Mouse (Mus musculus) heart, embryonic 10.5 days (tissue): Measurements from ENCODE around the gene Wwtr1. TPM values are rescaled to one million over a fixed set of nuclear protein-coding genes. Genes with fewer than 3 reads are reported as not detected.

Experiments
- DNase-seq: peaks from one replicate; pipeline ENCODE4 v3.0.0-alpha.2; 2017; ENCODE audit warnings: low spot score
- H3K27ac ChIP-seq: fragments of 300-500 bp; sonication (generic); 2 replicates; pipeline ENCODE4 v1.5.1; 2016; ENCODE audit warnings: mild to moderate bottlenecking
- H3K27me3 ChIP-seq: fragments of 300-500 bp; sonication (generic); 2 replicates; pipeline ENCODE4 v1.6.1; 2016; ENCODE audit warnings: mild to moderate bottlenecking; ENCODE audit not compliant: poor library complexity, insufficient read depth, severe bottlenecking
- H3K36me3 ChIP-seq: fragments of 300-500 bp; sonication (generic); 2 replicates; pipeline ENCODE4 v1.6.1; 2016; ENCODE audit warnings: mild to moderate bottlenecking, moderate library complexity
- H3K4me1 ChIP-seq: fragments of 300-500 bp; sonication (generic); 2 replicates; pipeline ENCODE4 v1.6.1; 2016; ENCODE audit warnings: mild to moderate bottlenecking
- H3K4me3 ChIP-seq: fragments of 300-500 bp; sonication (generic); 2 replicates; pipeline ENCODE4 v1.5.1; 2016; ENCODE audit warnings: mild to moderate bottlenecking, moderate library complexity
- H3K9me3 ChIP-seq: fragments of 300-500 bp; sonication (generic); 2 replicates; pipeline ENCODE4 v1.6.1; 2016; ENCODE audit warnings: mild to moderate bottlenecking, moderate library complexity
- WGBS: fragments of 180-500 bp; shearing (Covaris S2); methylation state at CpG from one replicate; pipeline ENCODE4 v1.1.7; 2016; 5-methylcytosine and 5-hydroxymethylcytosine counted together
- polyA plus RNA-seq: library from polyadenylated mRNA; unstranded; fragments of >200 nt; fragmentation: Nextera tagmentation; extraction: Ambion mirVana; gene quantifications from 2 replicates; pipeline ENCODE4 v1.2.1, GENCODE M21; 2016

Gene Wwtr1
- polyA plus RNA-seq, 1 experiment from 2014 or later = 11.9 TPM

DNA sequence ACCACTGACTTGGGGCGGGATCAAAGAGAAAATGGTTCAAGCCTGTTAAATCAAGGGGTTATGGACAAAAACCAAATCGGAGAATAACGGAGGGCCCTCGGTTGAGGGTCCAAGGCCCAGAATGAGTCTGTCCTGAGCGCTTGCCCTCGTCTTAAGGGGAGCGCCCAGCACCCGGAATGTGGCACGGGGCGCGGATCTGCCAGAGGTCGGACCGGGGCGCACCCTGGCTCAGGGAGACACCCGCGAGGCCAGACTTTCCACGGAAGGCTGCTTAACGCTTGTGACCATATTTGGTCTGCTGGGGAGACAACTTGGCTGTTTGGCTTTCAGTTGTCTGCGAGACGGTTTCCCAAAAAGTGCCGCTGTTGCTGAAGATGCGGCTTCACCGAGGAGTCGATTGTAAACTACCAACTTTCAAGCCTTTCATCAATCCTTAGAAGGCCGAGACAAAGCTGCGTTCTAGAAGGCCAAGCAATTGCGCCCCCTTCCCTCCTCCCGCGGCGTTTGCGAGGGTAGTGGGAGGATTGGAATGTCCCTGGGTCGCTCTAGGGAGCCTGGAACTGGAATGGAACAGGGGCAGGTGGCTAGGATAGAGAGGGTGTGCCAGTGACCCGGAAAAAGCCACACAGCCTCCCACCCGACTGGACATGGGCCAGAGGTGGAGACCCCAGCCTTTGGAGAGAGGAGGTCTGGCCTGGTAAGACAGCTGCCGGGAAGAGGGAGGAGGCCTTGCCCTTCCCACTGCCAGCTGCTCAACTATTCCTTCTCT is 530 bp upstream of the Wwtr1 start:
- Histone ChIP-seq H3K27me3 (no peaks in the 10 kb centered on the region), H3K4me3 (peak overlapping the region; percentile 87), H3K9me3 (no peaks in the 10 kb centered on the region), H3K36me3 (no peaks in the 10 kb centered on the region), H3K4me1 (peaks cover 19% of the 10 kb centered on the region), H3K27ac (peak overlapping the region; percentile 97)
- DNase-seq = peak; percentile 88
- under 1% methylated on average over 35 of the region's 35 CpGs for WGBS

DNA sequence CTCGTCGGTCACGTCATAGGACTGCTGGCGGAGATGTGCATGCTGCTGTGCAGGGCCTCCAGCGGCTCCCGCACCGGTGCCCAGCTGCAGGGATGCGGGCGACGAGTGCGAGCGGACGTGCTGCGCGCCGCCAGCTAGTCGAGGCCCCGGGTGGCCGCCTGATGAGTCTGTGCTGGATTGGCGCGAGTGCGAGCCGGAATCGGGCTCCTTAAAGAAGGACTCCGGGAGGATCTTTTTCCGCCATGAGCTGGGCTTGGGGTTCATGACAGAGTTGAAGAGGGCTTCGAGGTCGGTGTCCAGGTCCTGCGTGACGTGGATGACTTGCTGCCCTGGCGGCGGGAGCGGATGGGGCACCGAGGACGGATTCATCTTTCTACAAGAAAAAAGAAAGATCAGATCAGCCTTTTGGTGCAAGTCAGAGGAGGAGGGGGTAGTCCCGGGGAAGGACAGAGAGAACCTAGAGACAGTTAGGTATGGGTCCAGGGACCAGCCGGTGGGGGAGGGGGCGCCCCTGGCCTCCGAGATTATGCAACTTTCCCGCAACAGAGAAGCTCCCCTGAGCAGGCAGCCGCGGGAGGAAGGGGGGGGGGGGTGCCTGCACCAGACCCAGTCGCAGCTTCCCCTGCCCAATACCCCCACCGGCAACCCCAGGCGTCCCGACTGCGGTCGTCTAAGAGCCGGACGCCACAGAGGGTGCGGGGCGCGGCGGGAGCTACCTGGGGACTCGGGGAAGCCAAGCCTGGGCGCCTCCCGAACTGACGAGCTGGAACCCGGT is 638 bp downstream of the Wwtr1 start:
- peak; percentile 81 for DNase-seq
- H3K36me3 ChIP-seq = peaks cover 7% of the 10 kb centered on the region; the same call in 1 of the 2 replicates
- H3K27ac ChIP-seq = peak overlapping the region; percentile 97

DNA sequence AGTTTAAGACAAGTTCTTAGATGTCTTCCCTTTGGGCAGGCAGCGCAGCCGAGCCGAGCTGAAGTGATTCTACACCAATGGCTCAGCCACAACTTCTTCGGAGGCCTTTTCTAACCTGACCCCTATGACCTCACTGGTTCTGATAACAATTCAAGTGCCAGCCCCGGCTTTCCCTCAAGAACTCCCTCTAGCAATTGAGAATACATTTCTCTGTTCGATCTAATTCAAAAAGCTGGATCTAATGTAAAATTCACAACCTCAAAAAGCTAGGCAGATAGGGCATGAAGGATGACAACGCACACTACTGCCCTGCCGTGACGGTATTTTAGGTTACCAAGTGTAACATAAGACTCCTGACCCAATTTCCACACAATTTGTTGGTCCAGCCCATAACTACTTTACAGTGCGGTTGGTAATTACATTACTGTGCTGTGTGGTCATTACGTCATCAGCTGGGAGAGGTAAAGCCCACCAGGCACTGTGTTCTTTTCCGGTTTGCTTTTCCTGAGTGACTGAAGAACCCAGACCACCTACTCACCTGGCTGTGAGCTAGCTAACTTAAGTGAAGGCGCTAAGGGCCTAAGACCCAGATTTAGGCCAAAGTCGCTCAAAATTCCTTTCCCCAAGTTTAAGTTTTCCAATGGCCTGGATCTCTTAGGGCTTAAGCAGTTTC is 1.7 kb downstream of the Wwtr1 start:
- H3K4me1 ChIP-seq = peaks cover 19% of the 10 kb centered on the region
- WGBS = 27% methylated on average over 14 of the region's 14 CpGs
- H3K4me3 ChIP-seq = peak overlapping the region; percentile 87
- H3K27me3 ChIP-seq = no peaks in the 10 kb centered on the region
- H3K9me3 ChIP-seq = no peaks in the 10 kb centered on the region
- DNase-seq = no peak
- H3K36me3 ChIP-seq = peaks cover 10% of the 10 kb centered on the region; the same call in 1 of the 2 replicates
- peak overlapping the region; percentile 97 for H3K27ac ChIP-seq

More for the DNA sequence above, 638 bp downstream of the Wwtr1 start:
- no peaks in the 10 kb centered on the region for H3K9me3 ChIP-seq
- no peaks in the 10 kb centered on the region for H3K27me3 ChIP-seq
- peaks cover 19% of the 10 kb centered on the region for H3K4me1 ChIP-seq
- peak overlapping the region; percentile 87 for H3K4me3 ChIP-seq
- WGBS = under 1% methylated on average over 55 of the region's 59 CpGs

DNA sequence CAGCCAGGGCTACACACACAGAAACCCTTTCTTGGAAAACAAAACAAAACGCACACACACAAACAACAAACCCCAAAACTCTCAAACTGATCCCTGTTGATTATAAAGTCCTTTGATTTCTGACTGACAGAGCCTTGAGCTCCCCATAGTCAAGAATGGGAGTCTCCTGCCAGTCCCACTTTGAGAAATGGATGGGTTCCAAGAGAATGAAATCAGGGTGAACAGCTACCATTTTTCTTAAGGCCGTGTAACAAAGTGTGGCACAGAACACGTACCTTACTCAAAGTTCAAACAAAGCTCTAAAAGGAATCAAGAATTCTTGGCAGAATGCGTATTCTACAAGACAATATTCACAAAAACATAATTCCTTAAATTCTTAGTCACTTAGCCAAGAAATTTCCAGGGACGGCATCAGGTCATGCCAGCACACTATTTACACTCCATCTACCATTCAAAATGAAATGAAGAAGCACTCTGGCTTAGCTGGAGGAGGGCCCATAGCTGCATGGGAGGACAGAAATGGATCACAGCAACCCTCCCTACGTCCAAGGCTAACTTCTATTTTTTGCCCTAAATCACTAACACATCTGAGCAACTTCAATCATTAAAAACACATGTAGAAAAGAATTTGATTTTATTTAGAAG is 3.3 kb downstream of the Wwtr1 start:
- Histone ChIP-seq H3K27ac (no peak overlapping the region), H3K27me3 (no peaks in the 10 kb centered on the region), H3K36me3 (peaks cover 16% of the 10 kb centered on the region; the same call in 1 of the 2 replicates), H3K9me3 (no peaks in the 10 kb centered on the region), H3K4me1 (peaks cover 19% of the 10 kb centered on the region), H3K4me3 (no peak overlapping the region; the same call in 1 of the 2 replicates)
- WGBS = 87% methylated on average over 6 of the region's 6 CpGs
- no peak for DNase-seq

DNA sequence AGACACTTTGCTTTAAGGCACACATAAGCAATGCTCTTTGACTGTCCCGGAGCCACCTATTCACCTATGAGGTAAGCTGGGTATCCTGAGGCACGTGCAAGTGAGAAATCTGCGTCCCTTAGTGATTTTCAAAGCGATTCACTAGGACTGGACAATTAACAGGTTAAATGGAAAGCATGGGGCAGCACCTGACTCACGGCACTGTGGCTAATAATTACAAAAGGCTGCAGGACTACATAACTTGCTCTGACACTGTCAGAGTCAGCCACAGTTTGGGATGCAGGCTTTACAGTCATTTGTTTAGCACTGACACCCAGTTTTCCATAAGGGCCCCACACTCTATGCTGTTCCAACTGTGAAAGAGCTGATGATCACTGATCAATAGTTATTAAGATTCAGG is 9.1 kb downstream of the Wwtr1 start:
- Histone ChIP-seq H3K9me3 (no peaks in the 10 kb centered on the region), H3K36me3 (peaks cover 20% of the 10 kb centered on the region; the same call in 1 of the 2 replicates), H3K4me1 (peaks cover 12% of the 10 kb centered on the region; the same call in 1 of the 2 replicates), H3K4me3 (no peak overlapping the region), H3K27me3 (no peaks in the 10 kb centered on the region), H3K27ac (no peak overlapping the region)
- WGBS = 78% methylated on average over 5 of the region's 5 CpGs
- DNase-seq = no peak

DNA sequence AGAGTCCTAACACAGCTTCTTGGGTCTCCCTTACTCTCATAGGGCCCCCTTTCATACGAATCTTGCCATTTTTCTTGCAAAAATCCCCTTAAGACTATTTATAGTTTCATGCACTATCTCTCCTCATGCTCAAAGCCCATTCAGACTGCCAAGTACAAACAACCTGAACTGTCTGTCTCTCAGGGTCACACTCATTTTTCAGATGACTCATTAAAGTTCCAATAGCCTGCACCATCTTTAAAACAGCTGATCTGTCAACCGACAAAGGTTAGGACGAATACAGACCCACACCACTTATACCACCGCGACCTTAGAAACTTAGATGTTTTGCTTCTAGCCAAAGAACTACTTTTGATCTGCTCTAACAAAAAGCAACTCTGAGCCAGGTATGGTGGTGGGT is 12.1 kb downstream of the Wwtr1 start:
- no peak for DNase-seq
- Histone ChIP-seq H3K9me3 (no peaks in the 10 kb centered on the region), H3K4me1 (peaks cover 12% of the 10 kb centered on the region; the same call in 1 of the 2 replicates), H3K27me3 (no peaks in the 10 kb centered on the region), H3K36me3 (peaks cover 20% of the 10 kb centered on the region; the same call in 1 of the 2 replicates), H3K27ac (no peak overlapping the region), H3K4me3 (no peak overlapping the region)
- WGBS = 69% methylated on average over 5 of the region's 5 CpGs

DNA sequence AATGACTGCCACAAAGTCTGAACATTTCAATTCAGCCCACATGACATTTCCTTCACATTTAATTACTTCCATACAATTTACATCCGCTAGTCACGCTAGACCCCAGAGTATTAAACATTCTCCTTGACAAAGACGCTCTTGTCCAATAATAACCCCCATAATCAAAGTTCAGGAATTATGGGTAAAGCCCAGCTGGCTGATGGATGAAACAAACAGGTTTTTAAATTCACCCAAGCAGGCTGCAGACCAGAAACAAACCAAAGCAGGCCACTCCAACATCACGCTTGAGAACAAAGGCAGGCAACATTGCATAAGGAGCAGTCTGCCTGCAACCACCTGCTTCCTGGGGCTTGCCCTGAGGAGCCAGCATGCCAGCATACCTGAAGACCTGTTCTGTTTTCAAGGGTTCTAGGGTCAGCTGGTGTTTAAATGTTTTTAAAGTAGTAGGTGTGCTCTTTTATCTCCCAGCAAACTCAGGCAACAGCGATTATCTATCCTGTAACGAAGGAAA is 12.7 kb downstream of the Wwtr1 start:
- Histone ChIP-seq H3K4me3 (no peak overlapping the region), H3K9me3 (no peaks in the 10 kb centered on the region), H3K36me3 (peaks cover 18% of the 10 kb centered on the region; the same call in 1 of the 2 replicates), H3K27me3 (no peaks in the 10 kb centered on the region), H3K27ac (no peak overlapping the region), H3K4me1 (peaks cover 12% of the 10 kb centered on the region; the same call in 1 of the 2 replicates)
- DNase-seq = no peak
- WGBS = 85% methylated on average over 6 of the region's 6 CpGs

DNA sequence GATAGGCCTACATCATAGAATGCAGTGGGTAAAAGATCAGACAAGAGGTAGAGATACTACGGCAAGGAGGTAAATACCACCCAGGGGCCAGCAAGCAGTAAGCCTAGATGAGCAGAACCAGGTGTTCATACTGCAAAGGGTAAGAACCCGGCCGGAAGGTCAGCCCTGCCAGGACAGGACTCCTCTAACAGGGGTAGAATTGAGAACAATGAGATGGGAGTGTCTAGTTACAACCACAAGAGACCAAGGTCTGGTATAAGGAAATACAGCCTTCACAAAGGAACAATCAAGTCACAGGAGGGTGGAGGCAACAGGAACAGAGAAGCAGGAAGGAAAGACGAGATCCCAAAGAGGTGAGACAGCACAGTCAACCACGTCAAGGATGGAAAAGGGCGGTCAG is 16.9 kb downstream of the Wwtr1 start:
- Histone ChIP-seq H3K27me3 (no peaks in the 10 kb centered on the region), H3K36me3 (peaks cover 18% of the 10 kb centered on the region; the same call in 1 of the 2 replicates), H3K4me1 (peaks cover 10% of the 10 kb centered on the region; the same call in 1 of the 2 replicates), H3K27ac (no peak overlapping the region), H3K4me3 (no peak overlapping the region), H3K9me3 (no peaks in the 10 kb centered on the region)
- no peak for DNase-seq
- 87% methylated on average over 6 of the region's 6 CpGs for whole genome bisulfite sequencing

DNA sequence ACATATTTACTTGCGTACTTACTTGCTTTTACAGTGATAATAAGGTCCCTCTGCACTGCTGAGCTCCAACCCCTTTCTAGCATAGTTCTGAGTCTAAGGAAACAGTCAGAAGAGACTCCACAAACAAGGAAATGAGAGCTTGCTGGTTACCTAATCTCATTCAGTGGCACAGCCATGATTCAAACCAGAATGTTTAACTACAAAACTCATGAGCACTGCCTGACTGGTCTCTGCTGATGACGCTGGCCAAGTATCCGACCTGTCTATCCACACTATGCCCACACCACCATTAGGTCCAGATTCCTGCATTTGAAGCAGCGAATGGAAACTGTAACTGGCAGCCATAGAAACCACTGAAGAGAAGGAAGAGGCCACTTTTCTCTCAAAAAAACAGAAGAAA is 18.3 kb downstream of the Wwtr1 start:
- no peak overlapping the region for H3K4me3 ChIP-seq
- H3K4me1 ChIP-seq = peaks cover 5% of the 10 kb centered on the region; the same call in 1 of the 2 replicates
- no peak overlapping the region for H3K27ac ChIP-seq
- H3K9me3 ChIP-seq = no peaks in the 10 kb centered on the region
- peaks cover 14% of the 10 kb centered on the region; the same call in 1 of the 2 replicates for H3K36me3 ChIP-seq
- no peak for DNase-seq
- WGBS = 86% methylated on average over 4 of the region's 4 CpGs
- no peaks in the 10 kb centered on the region for H3K27me3 ChIP-seq

DNA sequence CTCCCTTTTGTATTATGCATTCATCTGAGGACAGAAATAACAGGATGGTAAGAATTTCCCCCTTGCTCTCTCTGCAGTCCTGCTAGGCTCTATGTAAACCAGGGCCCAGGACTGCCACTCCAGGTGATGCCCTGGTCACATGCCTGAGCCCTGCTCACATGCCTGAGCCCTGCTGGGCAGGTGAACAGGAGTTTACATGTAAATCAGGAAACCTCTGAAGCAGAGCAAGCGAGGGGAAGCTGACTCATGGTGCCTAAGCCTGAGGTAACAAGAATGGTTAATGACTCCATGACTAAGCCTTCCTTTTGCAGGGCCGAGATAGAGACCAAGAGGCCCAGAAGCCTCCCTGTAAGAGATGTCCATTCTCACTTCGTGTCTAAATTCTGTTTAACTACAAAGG is 20.1 kb downstream of the Wwtr1 start:
- Histone ChIP-seq H3K9me3 (no peaks in the 10 kb centered on the region), H3K36me3 (peaks cover 8% of the 10 kb centered on the region; the same call in 1 of the 2 replicates), H3K4me1 (peaks cover 9% of the 10 kb centered on the region; the same call in 1 of the 2 replicates), H3K27ac (no peak overlapping the region), H3K27me3 (no peaks in the 10 kb centered on the region), H3K4me3 (no peak overlapping the region)
- WGBS = 46% methylated on average over 3 of the region's 3 CpGs
- no peak for DNase-seq

DNA sequence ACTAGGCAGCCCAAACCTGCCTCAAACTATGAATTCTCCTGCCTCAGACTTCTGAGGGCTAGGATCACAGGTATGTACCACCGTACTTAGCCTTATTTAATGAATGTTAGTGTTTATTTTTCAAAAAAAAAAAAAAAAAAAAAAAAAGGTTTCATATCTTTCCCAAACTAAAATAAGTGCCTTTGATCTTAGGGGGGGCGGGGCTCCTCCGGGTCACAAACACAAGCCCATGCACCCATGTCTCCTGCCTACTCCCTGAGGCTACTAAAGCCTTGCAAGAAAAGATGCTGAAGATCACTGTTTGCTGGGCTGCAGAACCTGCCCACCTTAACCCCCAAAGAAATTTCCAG is 20.8 kb downstream of the Wwtr1 start:
- Histone ChIP-seq H3K27me3 (no peaks in the 10 kb centered on the region), H3K9me3 (no peaks in the 10 kb centered on the region), H3K4me3 (no peak overlapping the region), H3K36me3 (0 out of 2 replicates have a peak, but pooled peaks cover 4% of the 10 kb centered on the region), H3K27ac (no peak overlapping the region), H3K4me1 (peaks cover 9% of the 10 kb centered on the region; the same call in 1 of the 2 replicates)
- WGBS = 76% methylated on average over 3 of the region's 3 CpGs
- no peak for DNase-seq
